Mouse (Mus musculus) A20 (cell line): Measurements from ENCODE around the gene Cidec.

Source experiments
- DNase-seq: peaks from one replicate; pipeline ENCODE4 v3.0.0-alpha.2; 2011; ENCODE audit warnings: low read depth, low spot score

Cidec gene

DNA sequence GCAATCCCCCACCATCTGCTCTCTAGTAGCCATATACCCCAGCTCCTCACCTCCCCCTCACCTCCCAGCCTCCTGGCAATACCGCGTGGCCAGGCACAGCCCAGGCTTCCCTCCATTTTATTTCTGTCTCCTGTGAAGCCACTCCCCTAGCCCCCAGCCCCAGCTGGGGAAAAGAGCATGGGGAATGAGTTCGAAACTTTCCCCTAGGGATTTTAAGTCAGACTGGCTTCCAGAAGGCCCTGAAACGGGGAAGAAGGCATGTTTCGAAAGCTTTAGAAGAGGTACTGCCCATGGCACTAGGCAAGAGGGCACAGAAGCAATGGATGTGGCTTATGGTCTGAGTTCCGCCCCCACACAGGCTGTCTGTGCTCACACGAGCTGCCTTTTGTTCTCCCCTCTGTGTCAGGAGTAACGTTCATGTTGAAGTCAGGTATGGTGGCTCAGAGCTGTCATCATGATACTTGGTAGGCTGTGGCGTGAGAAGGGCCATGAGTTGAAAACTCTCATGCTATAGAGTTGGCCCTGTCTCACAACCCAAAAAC, at the start of gene Cidec:
Cidec (minus strand) TSS at position 97 of the 542 bp plus-strand sequence.
- DNase-seq: no peak

DNA sequence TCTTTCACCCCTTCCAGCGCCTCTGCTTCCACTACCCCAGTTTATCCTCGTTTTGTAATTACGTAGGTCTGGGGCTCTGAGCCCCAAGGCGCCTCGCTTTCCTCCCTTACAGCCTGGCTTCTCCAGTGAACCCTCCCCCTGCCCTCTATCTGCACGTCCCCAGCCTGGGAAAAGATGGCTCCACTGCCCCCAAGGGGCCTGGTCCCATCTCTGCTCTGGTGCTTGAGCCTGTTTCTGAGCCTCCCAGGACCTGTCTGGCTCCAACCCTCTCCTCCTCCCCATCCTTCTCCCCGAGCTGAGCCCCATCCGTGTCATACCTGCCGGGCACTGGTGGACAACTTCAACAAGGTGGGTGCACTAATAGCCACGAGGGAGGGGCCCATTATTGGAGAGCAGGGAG, 48.2 kb upstream of the Cidec start:
- DNase-seq: peak; percentile 54

DNA sequence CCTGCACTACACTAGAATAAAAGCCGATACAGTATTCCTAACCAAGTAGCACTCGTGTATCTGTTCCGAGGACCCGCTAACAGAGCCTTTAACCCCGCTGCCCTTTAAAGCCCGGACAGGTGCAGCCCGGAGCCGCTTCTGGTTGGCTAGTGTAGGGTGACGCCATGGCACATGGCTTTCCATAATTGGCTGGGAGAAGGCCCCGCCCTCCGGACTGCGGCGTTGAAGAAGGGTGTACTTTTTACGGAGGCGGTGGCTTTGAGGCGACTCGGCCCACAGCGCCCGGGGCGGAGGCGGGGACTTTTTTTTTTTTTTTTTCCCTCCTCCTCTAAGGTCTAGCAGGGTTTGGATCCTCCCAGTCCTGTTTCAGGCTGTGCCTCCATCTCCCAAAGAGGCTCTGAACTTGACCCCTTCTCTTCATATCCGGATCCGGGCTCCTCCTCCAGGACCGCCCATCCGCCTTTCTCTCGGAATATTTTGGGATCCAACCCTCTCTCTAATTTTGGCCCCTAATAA, 47.6 kb upstream of the Cidec start, which contains the start of gene Creld1:
Creld1 (plus strand) TSS at position 198 of the 516 bp plus-strand sequence.
- DNase-seq: peak; percentile 97

DNA sequence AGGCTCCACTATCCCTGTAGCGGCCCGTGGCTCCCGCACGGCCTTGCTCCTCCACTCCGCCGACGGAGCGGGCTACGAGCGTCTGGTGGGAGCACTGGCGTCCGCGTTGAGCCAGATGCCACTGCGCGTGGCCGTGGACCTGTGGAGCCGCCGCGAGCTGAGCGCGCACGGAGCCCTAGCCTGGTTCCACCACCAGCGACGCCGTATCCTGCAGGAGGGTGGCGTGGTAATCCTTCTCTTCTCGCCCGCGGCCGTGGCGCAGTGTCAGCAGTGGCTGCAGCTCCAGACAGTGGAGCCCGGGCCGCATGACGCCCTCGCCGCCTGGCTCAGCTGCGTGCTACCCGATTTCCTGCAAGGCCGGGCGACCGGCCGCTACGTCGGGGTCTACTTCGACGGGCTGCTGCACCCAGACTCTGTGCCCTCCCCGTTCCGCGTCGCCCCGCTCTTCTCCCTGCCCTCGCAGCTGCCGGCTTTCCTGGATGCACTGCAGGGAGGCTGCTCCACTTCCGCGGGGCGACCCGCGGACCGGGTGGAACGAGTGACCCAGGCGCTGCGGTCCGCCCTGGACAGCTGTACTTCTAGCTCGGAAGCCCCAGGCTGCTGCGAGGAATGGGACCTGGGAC, 47.0 kb upstream of the Cidec start:
- no peak for DNase-seq

DNA sequence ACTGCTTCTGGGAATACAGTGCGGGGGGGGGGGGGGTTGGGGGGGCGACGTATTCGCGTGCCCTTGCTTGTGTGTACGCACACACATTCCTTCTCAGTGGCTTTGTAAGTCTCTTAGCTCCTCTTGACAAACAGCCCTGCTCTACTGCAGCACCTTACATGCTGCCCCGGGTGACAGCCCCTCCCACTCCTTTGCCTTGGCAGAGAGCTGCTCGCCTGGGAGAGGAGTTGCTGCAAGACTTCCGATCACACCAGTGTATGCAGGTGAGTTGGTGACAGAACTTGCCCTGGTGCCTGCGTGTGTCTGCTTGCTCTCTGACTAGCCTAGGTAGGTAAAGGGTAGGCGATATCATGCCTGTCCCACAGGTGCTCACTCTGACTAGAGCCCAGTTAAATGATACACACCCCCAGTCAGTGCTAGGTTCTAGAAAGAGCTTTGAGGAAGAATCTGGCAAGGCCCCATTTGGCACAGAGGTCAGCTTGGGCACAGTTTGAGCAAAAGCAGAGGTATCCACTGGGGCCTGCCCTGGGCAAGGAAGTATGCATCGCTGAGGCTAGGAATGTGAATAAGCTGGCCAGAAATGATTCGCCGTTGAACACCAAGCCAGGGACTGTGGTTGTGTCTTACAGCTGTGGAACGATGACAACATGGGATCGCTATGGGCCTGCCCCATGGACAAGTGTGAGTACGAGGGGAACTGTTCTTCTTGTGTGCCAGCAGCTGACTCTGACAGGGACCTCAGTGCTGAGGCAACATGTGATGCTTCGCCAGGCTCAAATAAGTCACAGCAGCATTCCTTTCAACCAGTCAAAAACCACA, 45.2 kb upstream of the Cidec start:
- no peak for DNase-seq

DNA sequence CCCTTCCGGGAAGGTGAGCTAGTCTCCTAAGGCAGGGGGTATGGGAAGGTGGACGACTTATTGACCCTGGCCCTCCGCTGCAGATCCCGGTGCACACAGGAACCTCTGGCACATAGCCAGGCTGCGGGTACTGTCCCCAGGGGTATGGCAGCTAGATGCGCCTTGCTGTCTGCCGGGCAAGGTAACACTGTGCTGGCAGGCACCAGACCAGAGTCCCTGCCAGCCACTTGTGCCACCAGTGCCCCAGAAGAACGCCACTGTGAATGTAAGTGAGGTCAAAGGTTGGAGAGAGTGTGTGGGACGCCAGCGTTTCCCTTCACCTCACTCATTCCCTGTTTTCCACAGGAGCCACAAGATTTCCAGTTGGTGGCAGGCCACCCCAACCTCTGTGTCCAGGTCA, 43.3 kb upstream of the Cidec start:
- DNase-seq: no peak

DNA sequence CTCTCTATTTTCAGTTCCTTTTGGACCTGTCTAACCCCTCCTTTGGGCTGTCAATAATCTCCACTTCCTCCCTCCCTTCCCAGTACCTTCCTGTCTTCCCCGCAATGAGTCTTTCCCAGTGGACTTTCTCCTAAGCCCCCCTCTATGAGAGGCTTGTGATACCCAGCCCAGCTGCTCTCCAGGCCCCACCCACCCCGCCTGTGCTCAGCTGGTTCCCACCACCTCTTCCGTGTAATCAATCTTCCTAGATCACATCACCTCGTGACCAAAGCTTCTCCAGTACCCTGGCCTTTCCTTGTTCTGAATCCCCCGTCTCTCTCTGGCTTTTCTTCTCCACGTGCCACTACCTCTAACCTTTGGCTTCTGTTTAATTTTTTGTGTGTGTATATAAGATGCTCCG, 41.8 kb upstream of the Cidec start:
- DNase-seq: no peak

DNA sequence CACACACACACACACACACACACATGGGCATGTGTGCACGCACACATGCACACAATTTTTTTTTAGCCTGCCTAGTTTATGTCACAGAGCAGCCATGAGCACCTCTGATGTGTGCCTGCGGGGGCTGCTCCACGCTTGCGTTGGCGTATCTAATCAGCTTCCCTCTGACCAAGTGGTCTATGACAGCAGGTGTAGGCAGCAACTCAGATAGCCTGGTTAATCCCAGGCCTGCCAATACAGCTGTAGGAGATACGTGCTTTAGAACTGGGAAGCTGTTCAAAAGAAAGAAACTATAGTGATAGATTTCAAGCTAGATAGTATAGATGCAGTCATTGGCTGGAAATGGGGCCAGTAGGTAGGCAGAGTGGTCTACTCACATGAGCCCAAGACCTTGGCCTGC, 38.2 kb upstream of the Cidec start:
- DNase-seq: no peak

DNA sequence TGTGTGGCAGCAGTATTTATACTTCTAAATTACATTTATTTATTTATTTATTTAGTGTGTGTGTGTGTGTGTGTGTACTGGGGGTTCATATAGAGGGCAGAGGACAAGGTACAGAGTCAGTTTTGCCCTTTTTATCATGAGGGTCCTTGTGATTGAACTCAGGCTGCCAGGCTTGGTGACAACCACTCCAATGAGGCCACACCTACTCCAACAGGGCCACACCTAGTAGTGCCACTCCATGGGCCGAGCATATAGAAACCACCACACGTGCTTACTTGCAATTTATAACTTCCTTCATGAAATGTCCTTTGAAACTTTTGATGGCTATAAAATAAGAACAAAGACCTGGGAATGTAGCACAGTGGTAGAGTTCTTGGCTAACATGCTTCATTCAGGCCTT, 37.7 kb upstream of the Cidec start:
- no peak for DNase-seq

DNA sequence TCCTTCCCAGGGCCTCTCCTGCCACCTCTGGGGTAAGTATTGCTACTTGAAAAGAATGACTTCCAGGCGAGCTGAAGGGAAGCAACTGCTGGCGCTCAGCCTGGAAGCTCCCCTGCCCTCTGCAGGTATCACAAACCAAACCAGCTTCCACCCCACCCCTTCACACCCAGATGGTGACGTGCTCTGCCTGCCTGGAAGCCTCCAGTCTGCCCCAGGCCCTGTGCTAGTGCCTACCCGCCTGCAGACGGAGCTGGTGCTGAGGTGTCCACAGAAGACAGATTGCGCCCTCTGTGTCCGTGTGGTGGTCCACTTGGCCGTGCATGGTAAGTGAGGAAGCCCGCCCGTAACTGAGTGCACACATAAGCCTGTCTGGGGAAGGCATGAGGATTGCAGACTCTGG, 36.5 kb upstream of the Cidec start:
- no peak for DNase-seq

DNA sequence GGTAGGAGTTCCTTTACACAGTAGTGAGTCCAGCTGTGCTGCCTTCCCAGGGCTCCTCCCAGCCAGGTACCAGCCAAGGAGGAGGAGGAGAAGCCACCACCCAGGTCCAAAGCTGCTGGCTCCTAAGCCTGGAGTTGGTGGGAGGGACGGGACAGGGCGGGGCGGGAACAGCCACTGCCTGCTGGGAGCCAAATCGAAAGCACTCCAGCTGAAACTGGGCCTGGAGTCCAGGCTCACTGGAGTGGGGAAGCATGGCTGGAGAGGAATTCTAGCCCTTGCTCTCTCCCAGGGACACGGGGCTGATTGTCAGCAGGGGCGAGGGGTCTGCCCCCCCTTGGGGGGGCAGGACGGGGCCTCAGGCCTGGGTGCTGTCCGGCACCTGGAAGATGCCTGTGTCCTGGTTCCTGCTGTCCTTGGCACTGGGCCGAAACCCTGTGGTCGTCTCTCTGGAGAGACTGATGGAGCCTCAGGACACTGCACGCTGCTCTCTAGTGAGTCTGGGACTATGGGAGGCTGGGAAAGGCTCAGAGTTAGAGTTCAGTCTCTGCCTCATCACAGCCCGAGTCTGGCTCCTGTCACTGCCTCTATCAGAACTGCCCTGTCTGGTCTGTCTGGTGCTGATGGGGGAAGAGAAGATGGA, 35.9 kb upstream of the Cidec start, which contains the start of gene Il17rc:
Il17rc (plus strand) TSS at position 131 of the 640 bp plus-strand sequence.
- DNase-seq: no peak

DNA sequence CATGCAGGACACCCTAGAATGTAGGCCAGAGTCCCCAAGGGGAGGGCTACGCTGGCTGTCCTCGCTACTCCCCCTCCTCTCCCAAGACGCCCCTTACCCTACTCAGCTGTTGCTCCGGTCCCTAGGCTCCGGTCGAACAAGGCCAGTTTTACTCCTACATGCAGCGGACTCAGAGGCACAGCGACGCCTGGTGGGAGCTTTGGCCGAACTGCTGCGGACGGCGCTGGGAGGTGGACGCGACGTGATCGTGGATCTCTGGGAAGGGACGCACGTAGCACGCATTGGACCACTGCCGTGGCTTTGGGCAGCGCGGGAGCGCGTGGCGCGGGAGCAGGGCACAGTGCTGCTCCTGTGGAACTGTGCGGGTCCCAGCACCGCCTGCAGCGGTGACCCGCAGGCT, 33.9 kb upstream of the Cidec start:
- no peak for DNase-seq

DNA sequence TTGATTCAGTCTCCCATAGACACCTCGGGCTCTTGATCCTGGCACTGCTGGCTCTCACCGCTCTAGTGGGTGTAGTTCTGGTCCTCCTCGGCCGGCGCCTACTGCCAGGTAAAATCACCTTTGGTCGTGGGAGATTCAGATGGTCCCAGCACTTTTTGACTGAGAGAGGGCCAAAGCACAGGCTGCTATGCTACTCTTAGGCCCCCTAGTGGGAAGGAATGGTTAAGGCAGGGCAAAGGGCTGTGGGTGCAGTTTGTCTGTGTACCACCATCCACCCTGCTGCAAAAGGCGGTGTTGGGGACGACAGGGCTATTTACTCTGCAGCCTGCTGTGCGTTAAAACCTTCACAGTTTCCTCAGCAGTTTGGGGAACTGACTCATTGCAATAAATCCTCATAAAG, 33.5 kb upstream of the Cidec start:
- peak; percentile 76 for DNase-seq

DNA sequence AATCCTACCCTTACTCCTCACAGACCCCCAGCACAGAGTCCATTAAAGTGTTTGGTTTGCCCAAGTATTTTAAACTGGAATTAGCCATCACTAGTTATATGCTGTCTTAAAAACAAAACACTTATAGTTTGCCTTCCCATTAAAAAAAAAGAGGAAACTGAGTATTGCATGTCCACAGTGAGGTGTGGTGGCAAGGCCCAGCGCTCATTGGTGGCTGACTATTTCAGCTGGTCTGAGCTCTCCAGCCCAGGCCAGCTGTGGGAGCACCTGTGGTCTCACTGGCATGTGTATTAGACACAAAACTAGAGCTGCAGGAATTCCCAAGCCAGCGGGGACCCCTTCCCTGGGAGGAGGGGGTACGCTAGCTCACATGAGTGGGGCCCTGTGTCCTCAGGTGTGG, 33.0 kb upstream of the Cidec start:
- peak; percentile 30 for DNase-seq

DNA sequence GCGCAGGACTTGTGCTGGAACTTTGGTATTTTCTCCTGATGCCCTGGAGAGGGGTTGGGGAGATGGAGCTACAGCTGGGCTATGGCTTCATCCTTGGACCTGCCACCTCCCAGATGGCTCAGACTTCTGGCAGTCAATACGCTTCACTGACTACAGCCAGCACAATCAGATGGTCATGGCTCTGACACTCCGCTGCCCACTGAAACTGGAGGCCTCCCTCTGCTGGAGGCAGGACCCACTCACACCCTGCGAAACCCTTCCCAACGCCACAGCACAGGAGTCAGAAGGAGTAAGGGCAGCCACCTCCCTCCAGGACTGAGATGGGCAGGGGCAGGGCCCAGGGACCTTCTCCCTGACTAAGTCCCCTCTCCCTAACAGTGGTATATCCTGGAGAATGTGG, 30.0 kb upstream of the Cidec start:
- DNase-seq: no peak

DNA sequence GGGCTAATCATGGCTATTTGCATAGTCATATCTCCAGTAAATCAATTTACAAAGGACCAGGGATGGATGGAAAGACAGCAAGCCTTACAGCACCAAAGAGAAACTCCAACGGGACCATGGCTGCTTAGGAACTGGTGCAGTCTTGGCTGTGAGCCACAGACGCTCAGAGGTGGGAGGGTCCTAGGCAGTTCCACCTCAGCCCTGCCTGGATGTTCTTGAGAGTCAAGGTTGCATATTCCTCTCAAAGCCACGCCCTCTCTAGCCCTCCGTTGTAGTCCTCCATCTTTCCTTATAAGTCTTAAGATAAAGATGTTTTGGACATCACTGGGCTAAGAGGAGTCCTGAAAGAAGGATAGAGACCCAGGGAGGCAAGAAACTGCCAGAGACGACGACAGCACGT, 28.5 kb upstream of the Cidec start:
- no peak for DNase-seq

DNA sequence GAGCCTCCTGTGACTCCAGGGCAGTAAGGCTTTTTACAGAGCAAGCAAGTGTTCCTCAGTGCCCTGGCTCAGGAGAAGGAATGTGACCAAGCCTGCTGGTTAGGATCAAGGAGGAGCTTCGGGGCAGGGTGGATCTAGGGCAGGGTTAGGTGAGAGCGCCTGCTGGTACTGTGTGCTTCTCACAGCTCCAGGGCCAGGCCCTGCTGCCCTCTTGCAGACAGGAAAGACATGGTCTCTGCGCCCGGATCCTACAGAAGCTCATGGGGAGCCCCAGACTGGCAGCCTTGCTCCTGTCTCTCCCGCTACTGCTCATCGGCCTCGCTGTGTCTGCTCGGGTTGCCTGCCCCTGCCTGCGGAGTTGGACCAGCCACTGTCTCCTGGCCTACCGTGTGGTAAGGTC, 23.1 kb upstream of the Cidec start:
- DNase-seq: no peak

DNA sequence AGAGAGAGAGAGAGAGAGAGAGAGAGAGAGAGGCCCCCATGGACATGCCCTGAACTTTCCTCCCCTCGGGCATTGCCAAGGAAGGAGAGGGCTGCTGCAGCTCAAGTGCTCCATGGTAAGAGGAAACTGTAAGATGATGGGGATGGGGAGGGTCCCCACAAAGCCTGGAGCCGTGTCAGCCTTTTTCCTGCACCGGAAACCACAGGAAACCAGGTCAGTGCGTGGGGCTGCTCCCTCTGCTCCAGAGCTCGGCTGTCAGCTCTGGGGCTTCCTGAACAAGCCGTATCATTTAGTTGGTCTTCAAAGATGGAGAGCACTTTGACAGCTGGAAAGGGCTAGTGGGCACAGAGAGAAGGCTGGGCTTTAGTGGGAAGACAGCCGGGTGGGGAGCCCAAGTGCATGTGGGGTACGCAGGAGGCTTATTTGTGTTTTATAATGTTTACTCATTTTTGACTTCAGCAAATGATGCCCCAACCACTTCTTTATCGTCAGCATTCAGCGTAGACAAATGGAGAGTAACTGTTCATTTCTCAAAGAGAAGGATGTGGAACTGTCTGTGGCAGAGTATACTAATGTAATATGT, 22.5 kb upstream of the Cidec start, which contains the start of gene Il17re:
Il17re (plus strand) TSS at position 533 of the 583 bp plus-strand sequence.
- DNase-seq: no peak

DNA sequence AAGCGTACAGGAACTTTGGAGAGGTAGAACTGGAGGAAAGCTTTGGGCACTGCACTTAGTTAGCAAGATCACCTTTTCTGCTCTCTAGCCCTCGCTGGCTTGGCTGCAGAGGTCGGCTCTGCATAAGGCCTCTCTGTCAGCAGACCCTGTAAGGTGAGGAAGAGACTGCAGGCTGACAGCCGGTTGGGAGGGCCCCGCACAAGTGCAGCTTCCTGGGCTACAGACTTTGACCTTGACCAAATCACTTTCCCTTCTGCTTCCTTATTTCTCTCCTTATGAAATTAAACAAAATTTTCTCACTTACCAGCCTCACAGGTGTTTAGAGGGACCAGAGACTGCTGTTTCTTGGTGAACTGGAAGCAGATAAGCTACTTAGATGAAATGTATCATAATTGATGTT, 19.4 kb upstream of the Cidec start:
- peak; percentile 80 for DNase-seq

DNA sequence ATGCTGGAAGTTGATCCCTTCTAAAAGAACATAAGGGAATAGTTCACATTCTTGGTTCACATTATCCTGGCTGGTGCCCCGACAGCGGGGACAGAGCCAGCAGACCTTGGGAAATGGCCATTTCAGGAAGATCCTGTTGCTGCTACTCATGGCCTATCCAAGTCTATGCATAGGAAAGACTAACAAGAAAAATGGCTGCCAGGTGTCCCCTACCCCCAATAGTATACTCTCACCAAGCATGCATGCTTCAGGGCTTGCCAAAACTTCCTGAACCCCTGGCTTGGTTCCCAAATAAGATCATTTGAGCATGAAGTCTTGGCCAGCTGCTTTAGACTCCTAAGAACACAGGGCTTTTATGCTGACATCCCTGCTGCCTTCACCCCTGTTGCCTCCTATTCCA, 16.3 kb upstream of the Cidec start:
- no peak for DNase-seq

DNA sequence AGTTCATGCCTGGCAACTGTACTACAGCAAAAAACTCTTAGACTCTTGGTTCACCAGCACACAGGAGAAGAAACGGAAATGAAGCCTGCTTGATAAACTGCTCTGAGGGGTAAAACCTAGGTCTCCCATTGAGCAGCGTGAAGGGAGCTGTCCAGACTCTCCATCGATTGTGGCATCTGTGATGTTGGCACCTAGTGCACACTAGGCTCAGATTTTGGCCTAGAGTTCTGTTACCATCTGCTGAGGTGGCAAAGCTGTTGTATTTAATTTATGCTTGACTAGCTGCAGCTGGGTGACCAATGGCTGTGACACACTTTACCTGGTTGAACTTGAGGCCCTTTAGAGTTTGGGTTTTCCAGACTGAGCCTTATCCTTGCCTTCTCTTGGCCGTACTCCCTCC, 12.1 kb upstream of the Cidec start:
- no peak for DNase-seq
